Mouse (Mus musculus): Measurements from ENCODE around the gene Ugp2. TPM values are rescaled to one million over a fixed set of nuclear protein-coding genes. Genes with fewer than 3 reads are reported as not detected.

Gene Ugp2
- polyA plus RNA-seq, 1 experiment: 21.7 TPM

GRCm38 (mm10) chr11:21332639-21333295, 38.2 kb downstream of the Ugp2 start:
- WGBS: 88% methylated on average over 5 of the region's 5 CpGs
- no peak for DNase-seq
- TF ChIP-seq CTCF (conservative IDR thresholded peaks at IDR 0.05; ENCODE audit: insufficient read depth, insufficient read length, low read depth, low read length) (no peak), POLR2A (IDR thresholded peaks at IDR 0.05; ENCODE audit: low read depth, low read length) (no peak)
- Histone ChIP-seq H3K27ac (ENCODE audit: insufficient read depth, low read depth, low read length) (no peak overlapping the region), H3K4me3 (ENCODE audit: insufficient read depth, low read depth, low read length) (no peak overlapping the region), H3K27me3 (replicated peaks; ENCODE audit: control insufficient read depth, insufficient read depth, low read length) (no peaks in the 10 kb centered on the region), H3K4me1 (ENCODE audit: control insufficient read depth, insufficient read depth, low read length) (no peaks in the 10 kb centered on the region), H3K36me3 (ENCODE audit: control insufficient read depth, insufficient read depth, low read length) (peaks cover 6% of the 10 kb centered on the region; the same call in 1 of the 2 replicates)

DNA sequence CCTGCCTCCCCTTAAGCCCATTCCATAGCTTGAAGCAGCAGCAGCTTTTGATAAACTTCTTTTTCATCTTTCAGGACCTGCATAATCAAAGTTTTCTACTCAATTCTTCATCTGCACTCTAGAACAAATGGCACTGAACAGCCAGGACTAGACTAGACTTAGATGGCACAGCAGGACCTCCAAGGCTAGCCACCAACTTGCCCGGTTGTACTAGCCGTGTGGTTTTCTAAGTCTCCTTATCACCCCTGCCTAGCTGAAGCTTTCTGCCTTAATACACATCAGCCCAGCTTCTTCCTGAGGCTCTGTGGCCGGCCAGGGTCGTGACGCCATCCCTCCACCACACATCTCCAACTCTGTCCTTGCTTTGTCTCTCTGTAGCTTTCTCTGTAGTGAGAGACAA, 42.9 kb downstream of the Ugp2 start:
- peaks cover 12% of the 10 kb centered on the region; the same call in 1 of the 2 replicates for H3K36me3 ChIP-seq (ENCODE audit: control insufficient read depth, insufficient read depth, low read length)
- TF ChIP-seq CTCF (conservative IDR thresholded peaks at IDR 0.05; ENCODE audit: insufficient read depth, insufficient read length, low read depth, low read length) (no peak), POLR2A (IDR thresholded peaks at IDR 0.05; ENCODE audit: low read depth, low read length) (no peak)
- 93% methylated on average over 5 of the region's 5 CpGs for WGBS

DNA sequence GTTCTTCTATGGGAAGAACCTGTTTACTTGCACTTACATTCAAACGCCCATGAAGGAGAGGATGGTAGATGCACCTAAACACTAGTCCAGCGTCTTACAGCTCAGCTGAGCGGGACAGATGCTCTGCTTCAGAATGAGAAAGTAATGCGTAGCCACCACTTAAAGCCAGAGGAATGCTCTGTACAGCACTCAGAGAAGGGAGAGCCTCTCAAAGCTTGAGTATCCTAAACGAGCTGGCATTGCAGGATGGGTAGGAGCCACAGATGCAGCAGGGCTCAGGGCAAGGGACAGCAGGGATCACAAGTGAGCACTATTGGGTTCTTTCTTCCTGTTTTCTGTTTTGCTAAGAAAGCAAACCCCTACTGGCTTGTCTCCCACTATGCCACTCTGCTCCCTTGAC, 43.5 kb downstream of the Ugp2 start:
- H3K4me1 ChIP-seq (ENCODE audit: control insufficient read depth, insufficient read depth, low read length): peaks cover 7% of the 10 kb centered on the region; the same call in 1 of the 2 replicates
- H3K4me3 ChIP-seq (ENCODE audit: insufficient read depth, low read depth, low read length): no peak overlapping the region
- H3K27ac ChIP-seq (ENCODE audit: insufficient read depth, low read depth, low read length): no peak overlapping the region
- no peak for TF ChIP-seq CTCF (conservative IDR thresholded peaks at IDR 0.05; ENCODE audit: insufficient read depth, insufficient read length, low read depth, low read length)
- no peak for TF ChIP-seq POLR2A (IDR thresholded peaks at IDR 0.05; ENCODE audit: low read depth, low read length)
- WGBS: 96% methylated on average over 5 of the region's 5 CpGs
- peaks cover 12% of the 10 kb centered on the region; the same call in 1 of the 2 replicates for H3K36me3 ChIP-seq (ENCODE audit: control insufficient read depth, insufficient read depth, low read length)
- DNase-seq: no peak
- H3K27me3 ChIP-seq (replicated peaks; ENCODE audit: control insufficient read depth, insufficient read depth, low read length): no peaks in the 10 kb centered on the region

More for the DNA sequence above, 42.9 kb downstream of the Ugp2 start:
- Histone ChIP-seq H3K27me3 (replicated peaks; ENCODE audit: control insufficient read depth, insufficient read depth, low read length) (no peaks in the 10 kb centered on the region), H3K27ac (ENCODE audit: insufficient read depth, low read depth, low read length) (no peak overlapping the region), H3K4me3 (ENCODE audit: insufficient read depth, low read depth, low read length) (no peak overlapping the region), H3K4me1 (ENCODE audit: control insufficient read depth, insufficient read depth, low read length) (peaks cover 7% of the 10 kb centered on the region; the same call in 1 of the 2 replicates)
- no peak for DNase-seq

GRCm38 (mm10) chr11:21326770-21327169, 44.2 kb downstream of the Ugp2 start:
- Histone ChIP-seq H3K4me1 (ENCODE audit: control insufficient read depth, insufficient read depth, low read length) (peaks cover 7% of the 10 kb centered on the region; the same call in 1 of the 2 replicates), H3K4me3 (ENCODE audit: insufficient read depth, low read depth, low read length) (no peak overlapping the region), H3K36me3 (ENCODE audit: control insufficient read depth, insufficient read depth, low read length) (peaks cover 12% of the 10 kb centered on the region; the same call in 1 of the 2 replicates), H3K27me3 (replicated peaks; ENCODE audit: control insufficient read depth, insufficient read depth, low read length) (no peaks in the 10 kb centered on the region), H3K27ac (ENCODE audit: insufficient read depth, low read depth, low read length) (no peak overlapping the region)
- WGBS: 58% methylated on average over 2 of the region's 2 CpGs
- no peak for TF ChIP-seq POLR2A (IDR thresholded peaks at IDR 0.05; ENCODE audit: low read depth, low read length)
- TF ChIP-seq CTCF (conservative IDR thresholded peaks at IDR 0.05; ENCODE audit: insufficient read depth, insufficient read length, low read depth, low read length): 0 out of 2 replicates have a peak, but pooled peaks have one; percentile 16
- DNase-seq: no peak

DNA sequence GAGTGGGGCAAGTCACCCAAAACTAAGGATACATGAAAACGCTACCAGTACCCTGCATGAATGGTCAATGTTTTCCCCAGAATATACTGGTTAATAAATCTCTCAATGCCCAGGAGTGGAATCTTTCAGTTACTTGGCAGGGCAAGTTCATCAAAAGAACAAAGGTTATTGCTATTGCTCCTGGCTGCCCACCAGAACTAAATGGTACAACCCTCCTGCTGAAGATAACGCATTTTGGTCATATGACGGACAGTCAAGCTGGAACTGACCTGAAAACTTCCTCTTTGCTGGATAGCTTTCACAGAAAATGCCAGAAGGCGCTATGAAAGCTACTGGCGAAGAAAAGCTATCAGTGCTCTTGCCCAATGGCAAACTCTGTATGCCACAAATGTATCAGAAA, 45.2 kb downstream of the Ugp2 start:
- no peak for TF ChIP-seq POLR2A (IDR thresholded peaks at IDR 0.05; ENCODE audit: low read depth, low read length)
- TF ChIP-seq CTCF (conservative IDR thresholded peaks at IDR 0.05; ENCODE audit: insufficient read depth, insufficient read length, low read depth, low read length): no peak
- peak overlapping the region; percentile 18 for H3K27ac ChIP-seq (ENCODE audit: insufficient read depth, low read depth, low read length)
- peaks cover 7% of the 10 kb centered on the region; the same call in 1 of the 2 replicates for H3K4me1 ChIP-seq (ENCODE audit: control insufficient read depth, insufficient read depth, low read length)
- no peaks in the 10 kb centered on the region for H3K27me3 ChIP-seq (replicated peaks; ENCODE audit: control insufficient read depth, insufficient read depth, low read length)
- 70% methylated on average over 5 of the region's 5 CpGs for WGBS
- DNase-seq: peak; percentile 75
- peaks cover 12% of the 10 kb centered on the region; the same call in 1 of the 2 replicates for H3K36me3 ChIP-seq (ENCODE audit: control insufficient read depth, insufficient read depth, low read length)
- H3K4me3 ChIP-seq (ENCODE audit: insufficient read depth, low read depth, low read length): no peak overlapping the region

- Histone ChIP-seq H3K36me3 (ENCODE audit: control insufficient read depth, insufficient read depth, low read length) (peaks cover 11% of the 10 kb centered on the region; the same call in 1 of the 2 replicates), H3K4me3 (ENCODE audit: insufficient read depth, low read depth, low read length) (no peak overlapping the region), H3K27ac (ENCODE audit: insufficient read depth, low read depth, low read length) (no peak overlapping the region), H3K4me1 (ENCODE audit: control insufficient read depth, insufficient read depth, low read length) (peaks cover 7% of the 10 kb centered on the region; the same call in 1 of the 2 replicates), H3K27me3 (replicated peaks; ENCODE audit: control insufficient read depth, insufficient read depth, low read length) (no peaks in the 10 kb centered on the region)
- TF ChIP-seq POLR2A (IDR thresholded peaks at IDR 0.05; ENCODE audit: low read depth, low read length): no peak
- 0 out of 2 replicates have a peak, but pooled peaks have one; percentile 10 for TF ChIP-seq CTCF (conservative IDR thresholded peaks at IDR 0.05; ENCODE audit: insufficient read depth, insufficient read length, low read depth, low read length)
- 84% methylated on average over 3 of the region's 3 CpGs for whole genome bisulfite sequencing
- DNase-seq: no peak
These were observed 48.7 kb downstream of the Ugp2 start for GRCm38 (mm10) chr11:21322349-21322748.

DNA sequence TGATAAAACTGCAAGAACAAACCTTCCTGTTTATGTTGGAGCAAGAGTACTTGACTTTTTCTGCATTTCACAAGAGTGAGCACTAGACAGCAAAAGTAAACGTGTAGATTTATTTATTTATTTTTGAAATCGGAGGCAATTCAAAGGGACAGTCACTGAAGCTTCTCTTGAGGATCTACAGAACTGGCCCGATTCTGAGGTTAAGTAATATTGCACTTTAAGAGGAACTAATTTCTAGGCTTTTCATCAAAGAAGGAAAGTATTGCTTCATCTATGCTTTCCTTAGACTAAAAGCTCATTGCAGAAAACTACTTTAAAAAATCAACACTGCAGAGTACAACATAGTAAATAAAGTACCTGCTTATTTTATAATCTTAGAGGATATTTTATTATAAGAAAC, 49.4 kb downstream of the Ugp2 start:
- Histone ChIP-seq H3K27me3 (replicated peaks; ENCODE audit: control insufficient read depth, insufficient read depth, low read length) (no peaks in the 10 kb centered on the region), H3K4me1 (ENCODE audit: control insufficient read depth, insufficient read depth, low read length) (peaks cover 7% of the 10 kb centered on the region; the same call in 1 of the 2 replicates), H3K27ac (ENCODE audit: insufficient read depth, low read depth, low read length) (no peak overlapping the region), H3K4me3 (ENCODE audit: insufficient read depth, low read depth, low read length) (no peak overlapping the region), H3K36me3 (ENCODE audit: control insufficient read depth, insufficient read depth, low read length) (peaks cover 9% of the 10 kb centered on the region; the same call in 1 of the 2 replicates)
- DNase-seq: no peak
- no peak for TF ChIP-seq CTCF (conservative IDR thresholded peaks at IDR 0.05; ENCODE audit: insufficient read depth, insufficient read length, low read depth, low read length)
- no peak for TF ChIP-seq POLR2A (IDR thresholded peaks at IDR 0.05; ENCODE audit: low read depth, low read length)
- 64% methylated on average over 3 of the region's 3 CpGs for WGBS

Measured in kidney, adult 2 months (tissue).